Mouse (Mus musculus): Measurements from ENCODE around the gene Bcl7b. TPM values are rescaled to one million over a fixed set of nuclear protein-coding genes. Genes with fewer than 3 reads are reported as not detected.

Bcl7b gene
- polyA plus RNA-seq, 1 experiment from 2014 or later = 44.0 TPM

GRCm38 (mm10) chr5:135161650-135162049 lies 6.4 kb upstream of the Bcl7b start:
- WGBS = 94% methylated on average over 7 of the region's 7 CpGs
- Histone ChIP-seq H3K36me3 (ENCODE audit: control insufficient read depth, insufficient read depth, low read length) (peaks cover 17% of the 10 kb centered on the region), H3K4me1 (ENCODE audit: control insufficient read depth, insufficient read depth, low read length) (no peaks in the 10 kb centered on the region), H3K4me2 (ENCODE audit: low read depth) (no peak overlapping the region), H3K27me3 (ENCODE audit: control insufficient read depth, insufficient read depth, low read length) (no peaks in the 10 kb centered on the region), H3K9me3 (ENCODE audit: control insufficient read depth, low read length) (no peaks in the 10 kb centered on the region), H3K4me3 (ENCODE audit: low read depth, low read length) (no peak overlapping the region), H3K27ac (ENCODE audit: low read depth, low read length) (no peak overlapping the region), H3K9ac (ENCODE audit: low read length) (no peak overlapping the region)
- no peak for DNase-seq (ENCODE audit: low spot score)
- no peak for ATAC-seq (ENCODE audit: insufficient read depth, low FRiP score, low TSS enrichment)

GRCm38 (mm10) chr5:135162361-135162760 lies 5.7 kb upstream of the Bcl7b start:
- Histone ChIP-seq H3K4me3 (ENCODE audit: low read depth, low read length) (no peak overlapping the region), H3K4me2 (ENCODE audit: low read depth) (no peak overlapping the region), H3K27me3 (ENCODE audit: control insufficient read depth, insufficient read depth, low read length) (no peaks in the 10 kb centered on the region), H3K36me3 (ENCODE audit: control insufficient read depth, insufficient read depth, low read length) (peaks cover 16% of the 10 kb centered on the region), H3K9ac (ENCODE audit: low read length) (no peak overlapping the region), H3K4me1 (ENCODE audit: control insufficient read depth, insufficient read depth, low read length) (no peaks in the 10 kb centered on the region), H3K27ac (ENCODE audit: low read depth, low read length) (no peak overlapping the region), H3K9me3 (ENCODE audit: control insufficient read depth, low read length) (no peaks in the 10 kb centered on the region)
- no peak for ATAC-seq (ENCODE audit: insufficient read depth, low FRiP score, low TSS enrichment)
- WGBS = 91% methylated on average over 8 of the region's 8 CpGs
- DNase-seq (ENCODE audit: low spot score) = no peak

GRCm38 (mm10) chr5:135162821-135163220 lies 5.3 kb upstream of the Bcl7b start:
- Histone ChIP-seq H3K27me3 (ENCODE audit: control insufficient read depth, insufficient read depth, low read length) (no peaks in the 10 kb centered on the region), H3K36me3 (ENCODE audit: control insufficient read depth, insufficient read depth, low read length) (peaks cover 16% of the 10 kb centered on the region), H3K9me3 (ENCODE audit: control insufficient read depth, low read length) (no peaks in the 10 kb centered on the region), H3K4me3 (ENCODE audit: low read depth, low read length) (no peak overlapping the region), H3K4me2 (ENCODE audit: low read depth) (no peak overlapping the region), H3K4me1 (ENCODE audit: control insufficient read depth, insufficient read depth, low read length) (no peaks in the 10 kb centered on the region; the same call in 1 of the 2 replicates), H3K27ac (ENCODE audit: low read depth, low read length) (no peak overlapping the region), H3K9ac (ENCODE audit: low read length) (no peak overlapping the region)
- ATAC-seq (ENCODE audit: insufficient read depth, low FRiP score, low TSS enrichment) (no peak), DNase-seq (ENCODE audit: low spot score) (no peak)
- WGBS = 84% methylated on average over 6 of the region's 6 CpGs

GRCm38 (mm10) chr5:135166909-135167308 lies 1.2 kb upstream of the Bcl7b start:
- no peak for ATAC-seq (ENCODE audit: insufficient read depth, low FRiP score, low TSS enrichment)

GRCm38 (mm10) chr5:135167469-135167868 lies 614 bp upstream of the Bcl7b start:
- Histone ChIP-seq H3K36me3 (ENCODE audit: control insufficient read depth, insufficient read depth, low read length) (peaks cover 2% of the 10 kb centered on the region; the same call in 1 of the 2 replicates), H3K4me3 (ENCODE audit: low read depth, low read length) (no peak overlapping the region), H3K27ac (ENCODE audit: low read depth, low read length) (no peak overlapping the region), H3K9me3 (ENCODE audit: control insufficient read depth, low read length) (no peaks in the 10 kb centered on the region), H3K4me2 (ENCODE audit: low read depth) (no peak overlapping the region), H3K4me1 (ENCODE audit: control insufficient read depth, insufficient read depth, low read length) (no peaks in the 10 kb centered on the region; the same call in 1 of the 2 replicates), H3K9ac (ENCODE audit: low read length) (no peak overlapping the region), H3K27me3 (ENCODE audit: control insufficient read depth, insufficient read depth, low read length) (no peaks in the 10 kb centered on the region)
- no peak for ATAC-seq (ENCODE audit: insufficient read depth, low FRiP score, low TSS enrichment)
- WGBS = 91% methylated on average over 4 of the region's 4 CpGs
- DNase-seq (ENCODE audit: low spot score) = no peak

More at GRCm38 (mm10) chr5:135166909-135167308, 1.2 kb upstream of the Bcl7b start:
- Histone ChIP-seq H3K9me3 (ENCODE audit: control insufficient read depth, low read length) (no peaks in the 10 kb centered on the region), H3K4me2 (ENCODE audit: low read depth) (no peak overlapping the region), H3K36me3 (ENCODE audit: control insufficient read depth, insufficient read depth, low read length) (peaks cover under 1% of the 10 kb centered on the region; the same call in 1 of the 2 replicates), H3K27me3 (ENCODE audit: control insufficient read depth, insufficient read depth, low read length) (no peaks in the 10 kb centered on the region), H3K4me1 (ENCODE audit: control insufficient read depth, insufficient read depth, low read length) (no peaks in the 10 kb centered on the region; the same call in 1 of the 2 replicates), H3K4me3 (ENCODE audit: low read depth, low read length) (no peak overlapping the region), H3K27ac (ENCODE audit: low read depth, low read length) (no peak overlapping the region), H3K9ac (ENCODE audit: low read length) (no peak overlapping the region)
- WGBS = 88% methylated on average over 4 of the region's 4 CpGs
- DNase-seq (ENCODE audit: low spot score) = no peak

- WGBS = 94% methylated on average over 5 of the region's 5 CpGs
- H3K36me3 ChIP-seq (ENCODE audit: control insufficient read depth, insufficient read depth, low read length) = peaks cover 2% of the 10 kb centered on the region; the same call in 1 of the 2 replicates
- H3K9me3 ChIP-seq (ENCODE audit: control insufficient read depth, low read length) = no peaks in the 10 kb centered on the region
- H3K4me1 ChIP-seq (ENCODE audit: control insufficient read depth, insufficient read depth, low read length) = no peaks in the 10 kb centered on the region; the same call in 1 of the 2 replicates
- DNase-seq (ENCODE audit: low spot score) (no peak), ATAC-seq (ENCODE audit: insufficient read depth, low FRiP score, low TSS enrichment) (no peak)
- no peaks in the 10 kb centered on the region for H3K27me3 ChIP-seq (ENCODE audit: control insufficient read depth, insufficient read depth, low read length)
- peak overlapping the region; percentile 71 for H3K4me2 ChIP-seq (ENCODE audit: low read depth)
- H3K4me3 ChIP-seq (ENCODE audit: low read depth, low read length) = peak overlapping the region; percentile 76
- peak overlapping the region; percentile 84 for H3K9ac ChIP-seq (ENCODE audit: low read length)
- no peak overlapping the region for H3K27ac ChIP-seq (ENCODE audit: low read depth, low read length)
Observed at GRCm38 (mm10) chr5:135169479-135169878, 1.4 kb downstream of the Bcl7b start.

GRCm38 (mm10) chr5:135171688-135172220 lies 3.7 kb downstream of the Bcl7b start:
- H3K27ac ChIP-seq (ENCODE audit: low read depth, low read length) = no peak overlapping the region
- no peak overlapping the region for H3K4me3 ChIP-seq (ENCODE audit: low read depth, low read length)
- no peaks in the 10 kb centered on the region for H3K27me3 ChIP-seq (ENCODE audit: control insufficient read depth, insufficient read depth, low read length)
- H3K4me1 ChIP-seq (ENCODE audit: control insufficient read depth, insufficient read depth, low read length) = no peaks in the 10 kb centered on the region; the same call in 1 of the 2 replicates
- DNase-seq (ENCODE audit: low spot score) = no peak
- no peaks in the 10 kb centered on the region for H3K9me3 ChIP-seq (ENCODE audit: control insufficient read depth, low read length)
- WGBS = 93% methylated on average over 6 of the region's 6 CpGs
- ATAC-seq (ENCODE audit: insufficient read depth, low FRiP score, low TSS enrichment) = no peak
- H3K4me2 ChIP-seq (ENCODE audit: low read depth) = no peak overlapping the region
- H3K9ac ChIP-seq (ENCODE audit: low read length) = no peak overlapping the region
- H3K36me3 ChIP-seq (ENCODE audit: control insufficient read depth, insufficient read depth, low read length) = peaks cover 5% of the 10 kb centered on the region

- 95% methylated on average over 5 of the region's 5 CpGs for WGBS
- no peak overlapping the region for H3K9ac ChIP-seq (ENCODE audit: low read length)
- no peak for ATAC-seq (ENCODE audit: insufficient read depth, low FRiP score, low TSS enrichment)
- no peaks in the 10 kb centered on the region; the same call in 1 of the 2 replicates for H3K4me1 ChIP-seq (ENCODE audit: control insufficient read depth, insufficient read depth, low read length)
- DNase-seq (ENCODE audit: low spot score) = no peak
- H3K27ac ChIP-seq (ENCODE audit: low read depth, low read length) = no peak overlapping the region
- H3K4me2 ChIP-seq (ENCODE audit: low read depth) = no peak overlapping the region
- no peak overlapping the region for H3K4me3 ChIP-seq (ENCODE audit: low read depth, low read length)
- H3K27me3 ChIP-seq (ENCODE audit: control insufficient read depth, insufficient read depth, low read length) = no peaks in the 10 kb centered on the region
- no peaks in the 10 kb centered on the region for H3K9me3 ChIP-seq (ENCODE audit: control insufficient read depth, low read length)
- H3K36me3 ChIP-seq (ENCODE audit: control insufficient read depth, insufficient read depth, low read length) = peaks cover 8% of the 10 kb centered on the region
Observed at GRCm38 (mm10) chr5:135172986-135173385, 4.9 kb downstream of the Bcl7b start.

GRCm38 (mm10) chr5:135175086-135175485 lies 7.0 kb downstream of the Bcl7b start:
- Histone ChIP-seq H3K27me3 (ENCODE audit: control insufficient read depth, insufficient read depth, low read length) (no peaks in the 10 kb centered on the region), H3K4me3 (ENCODE audit: low read depth, low read length) (no peak overlapping the region), H3K4me2 (ENCODE audit: low read depth) (no peak overlapping the region), H3K36me3 (ENCODE audit: control insufficient read depth, insufficient read depth, low read length) (peaks cover 14% of the 10 kb centered on the region), H3K27ac (ENCODE audit: low read depth, low read length) (no peak overlapping the region), H3K9me3 (ENCODE audit: control insufficient read depth, low read length) (no peaks in the 10 kb centered on the region), H3K9ac (ENCODE audit: low read length) (no peak overlapping the region), H3K4me1 (ENCODE audit: control insufficient read depth, insufficient read depth, low read length) (no peaks in the 10 kb centered on the region)
- no peak for DNase-seq (ENCODE audit: low spot score)
- ATAC-seq (ENCODE audit: insufficient read depth, low FRiP score, low TSS enrichment) = no peak
